Mouse (Mus musculus): ENCODE data around the gene Hsd17b3.

DNA sequence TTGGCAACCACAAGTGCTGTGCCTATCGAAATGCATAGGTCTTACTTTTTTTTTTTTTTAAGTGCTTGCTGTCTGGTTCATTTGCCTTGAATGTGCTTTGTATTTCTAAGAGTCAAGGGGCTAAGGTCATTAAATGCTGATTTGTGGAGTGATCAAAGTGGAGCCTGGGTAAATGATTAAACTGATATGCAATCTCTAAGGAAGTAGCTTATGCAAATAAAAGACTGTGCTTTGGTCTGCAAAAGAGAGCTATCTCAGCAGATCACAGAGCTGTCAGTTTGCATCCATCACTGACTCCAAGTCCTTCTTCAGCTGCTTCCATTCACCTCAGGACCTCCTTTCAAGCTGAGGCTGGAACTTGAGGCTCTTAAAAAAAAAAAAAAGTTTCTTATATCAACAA is 35.1 kb downstream of the Hsd17b3 start:
- TF ChIP-seq CTCF (IDR thresholded peaks at IDR 0.05; ENCODE audit: low read depth, low read length) (no peak), POLR2A (IDR thresholded peaks at IDR 0.05; ENCODE audit: borderline replicate concordance, low read depth, low read length) (no peak)

Data from bone marrow macrophage, adult 2 months (primary cell).